Mouse (Mus musculus): Measurements from ENCODE around the gene Npy4r. TPM values are rescaled to one million over a fixed set of nuclear protein-coding genes. Genes with fewer than 3 reads are reported as not detected.

The Npy4r gene
- polyA plus RNA-seq, 1 experiment = not detected

DNA sequence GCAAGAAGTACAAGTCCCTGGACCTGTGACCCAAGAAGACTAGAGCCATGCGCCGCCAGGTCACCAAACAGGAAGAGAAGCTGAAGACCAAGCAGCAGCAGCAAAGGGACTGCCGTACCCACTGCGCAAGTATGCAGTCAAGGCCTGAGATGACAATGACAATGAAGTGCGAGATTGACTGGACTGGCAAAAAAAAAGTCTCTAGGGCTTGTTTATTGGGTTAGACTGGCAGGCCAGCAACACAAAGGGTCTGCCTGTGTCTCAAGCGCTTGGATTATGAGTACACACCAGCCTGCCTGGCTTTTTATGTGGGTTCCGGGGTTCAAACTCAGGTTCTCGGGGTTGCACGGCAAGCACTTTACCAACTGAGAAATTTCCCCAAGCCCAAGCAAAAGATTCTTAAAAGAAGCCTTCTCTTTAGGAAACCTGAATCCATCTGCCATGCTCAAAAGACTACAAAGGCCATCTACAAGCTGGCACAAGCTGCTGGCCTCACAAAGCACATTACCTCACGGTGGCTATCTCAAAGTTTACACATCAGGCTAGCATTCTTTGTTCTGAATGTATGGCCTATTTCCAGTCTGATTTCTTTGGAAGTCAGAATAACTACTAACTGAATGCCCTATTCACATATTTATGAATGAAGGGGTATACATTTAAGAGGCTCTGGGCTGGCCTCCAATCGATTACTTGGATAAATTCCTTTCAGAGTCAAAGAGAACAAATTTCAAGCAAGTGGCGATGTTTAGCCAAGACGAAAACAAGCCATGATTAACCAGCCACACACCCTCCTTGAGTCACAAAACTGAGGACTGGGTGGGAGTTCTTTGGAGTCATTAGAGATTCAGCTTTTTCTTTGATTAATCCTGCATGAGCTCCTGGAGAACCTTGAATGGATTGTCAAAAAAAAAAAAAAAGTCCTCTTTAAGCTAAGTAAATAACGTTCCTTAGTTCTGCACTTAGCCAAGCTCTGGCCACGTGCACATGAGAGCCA lies 12.3 kb downstream of the Npy4r start:
- no peak for TF ChIP-seq GATA1 (IDR thresholded peaks at IDR 0.05; ENCODE audit: low read length)

GRCm38 (mm10) chr14:34135391-34135790 lies 16.9 kb downstream of the Npy4r start:
- no peak for TF ChIP-seq GATA1 (IDR thresholded peaks at IDR 0.05; ENCODE audit: low read length)

DNA sequence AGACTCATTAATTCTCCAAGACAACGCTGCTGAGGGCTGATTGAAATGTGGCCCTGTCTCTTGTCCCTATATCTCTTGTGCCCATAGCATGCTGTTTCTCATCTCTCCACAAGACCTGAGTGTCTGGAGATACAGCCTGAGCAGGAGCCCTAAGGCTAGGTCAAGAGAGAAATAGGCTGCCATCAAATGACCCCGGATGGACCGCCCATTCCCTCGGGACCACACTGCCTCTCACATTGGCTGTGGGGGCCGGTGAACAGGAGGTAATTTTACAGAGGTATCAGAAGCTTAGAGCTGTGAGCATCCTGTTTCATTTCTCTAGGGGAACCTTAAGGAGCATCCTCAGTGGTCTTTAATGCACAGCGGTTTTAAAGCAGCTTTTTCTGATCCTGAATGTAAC lies 21.1 kb downstream of the Npy4r start:
- TF ChIP-seq GATA1 (IDR thresholded peaks at IDR 0.05; ENCODE audit: low read length) = no peak

- TF ChIP-seq GATA1 (IDR thresholded peaks at IDR 0.05; ENCODE audit: low read length) = no peak
Observed at GRCm38 (mm10) chr14:34121691-34122090, 30.6 kb downstream of the Npy4r start.

DNA sequence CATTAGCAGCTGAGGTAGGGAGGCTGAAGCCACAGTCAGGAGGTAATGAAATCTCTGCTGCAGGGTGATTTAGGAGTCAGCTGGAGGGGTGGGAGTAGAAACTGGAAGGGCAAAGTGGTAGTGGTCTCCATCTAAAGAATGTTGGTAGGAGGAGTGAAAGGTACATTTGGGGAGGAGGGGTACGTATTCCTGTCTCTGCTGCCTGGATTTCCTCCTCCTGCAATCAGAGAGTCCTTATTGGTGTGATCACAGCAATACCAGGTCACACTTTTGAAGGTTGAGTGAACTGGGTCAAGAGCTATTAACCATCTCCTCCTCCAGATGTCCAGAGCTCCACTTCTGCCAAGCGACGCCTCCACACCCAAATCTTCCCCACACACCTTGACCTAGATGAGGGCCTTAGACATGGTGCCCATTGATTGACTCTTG lies 31.4 kb downstream of the Npy4r start:
- no peak for TF ChIP-seq GATA1 (IDR thresholded peaks at IDR 0.05; ENCODE audit: low read length)

DNA sequence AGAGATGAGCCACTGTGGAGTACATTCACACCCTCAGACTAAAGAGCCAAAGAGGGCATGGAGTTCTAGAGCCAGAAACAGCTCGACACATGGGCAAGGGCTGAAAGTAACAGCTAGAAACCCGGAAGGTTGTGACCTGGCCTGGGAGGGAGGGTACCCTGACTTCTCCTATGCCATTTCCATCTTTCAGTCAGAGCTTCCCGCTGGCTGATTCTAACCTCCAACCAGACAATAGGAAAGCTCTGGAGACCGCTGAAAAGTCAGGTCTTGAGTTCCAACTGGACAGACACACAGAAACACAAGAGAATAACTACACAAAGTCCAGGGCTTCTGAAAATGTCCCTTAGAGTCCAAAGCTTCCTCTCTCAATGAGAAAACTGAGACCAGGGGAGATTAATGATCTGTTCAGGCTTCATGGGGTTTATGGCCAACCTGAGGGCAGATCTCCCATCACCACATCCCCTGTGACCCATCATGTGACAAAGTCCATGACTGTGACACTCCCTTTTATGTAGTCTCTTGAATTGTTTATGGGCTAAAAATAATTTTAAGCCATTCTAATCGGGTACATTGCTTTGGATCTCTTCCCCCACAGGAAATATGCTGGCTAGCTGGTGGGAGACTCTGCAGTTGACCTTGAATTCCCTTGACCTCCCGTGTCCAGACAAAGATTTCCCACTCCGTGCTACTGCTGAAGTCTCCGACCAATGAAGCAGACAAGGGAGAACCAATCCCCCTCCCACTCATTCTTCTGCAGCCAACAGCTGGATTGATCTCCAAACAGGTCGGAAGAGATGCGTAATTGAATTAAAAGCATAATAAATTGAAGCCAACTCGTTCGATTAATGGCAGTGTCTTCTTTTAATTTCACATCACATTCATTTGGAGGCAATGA lies 32.0 kb downstream of the Npy4r start:
- no peak for TF ChIP-seq GATA1 (IDR thresholded peaks at IDR 0.05; ENCODE audit: low read length)

- no peak for TF ChIP-seq GATA1 (IDR thresholded peaks at IDR 0.05; ENCODE audit: low read length)
Observed at GRCm38 (mm10) chr14:34119046-34119723, 33.1 kb downstream of the Npy4r start.

- no peak for TF ChIP-seq GATA1 (IDR thresholded peaks at IDR 0.05; ENCODE audit: low read length)
Observed at GRCm38 (mm10) chr14:34114311-34114710, 38.0 kb downstream of the Npy4r start.

- no peak for TF ChIP-seq GATA1 (IDR thresholded peaks at IDR 0.05; ENCODE audit: low read length)
Observed at GRCm38 (mm10) chr14:34107594-34107993, 44.7 kb downstream of the Npy4r start.

DNA sequence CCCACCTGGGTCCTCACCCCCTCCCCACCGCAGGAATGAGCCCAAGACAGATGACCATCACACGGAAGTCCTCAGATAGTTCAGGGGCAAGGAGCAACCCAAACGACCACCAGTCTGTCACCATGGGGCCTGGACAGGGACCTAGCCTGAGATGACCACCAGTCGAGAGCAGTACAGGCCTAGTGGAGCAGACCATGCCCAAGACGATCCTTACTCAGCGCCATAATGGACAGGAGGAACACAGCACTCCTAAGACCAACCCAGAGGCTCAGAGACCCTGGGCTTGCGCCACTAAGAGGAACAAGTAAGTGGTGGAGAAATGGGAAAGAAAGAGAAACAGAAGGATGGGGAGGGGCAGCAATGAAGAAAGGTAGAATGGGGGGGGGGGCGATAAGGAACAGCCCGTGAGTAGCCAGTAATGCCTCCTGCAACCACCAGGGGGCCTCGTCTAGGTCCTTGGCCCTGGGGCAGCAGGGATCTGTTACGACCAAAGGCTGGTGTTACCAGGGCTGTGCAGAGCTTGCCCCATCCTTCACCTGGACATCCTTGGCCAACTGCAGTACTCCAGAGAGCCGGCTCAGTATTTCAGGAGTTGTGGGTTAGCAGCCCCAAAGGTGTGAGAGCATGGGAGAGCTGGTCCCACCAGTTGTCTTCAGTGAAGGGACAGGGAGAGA lies 45.8 kb downstream of the Npy4r start:
- no peak for TF ChIP-seq GATA1 (IDR thresholded peaks at IDR 0.05; ENCODE audit: low read length)

- TF ChIP-seq GATA1 (IDR thresholded peaks at IDR 0.05; ENCODE audit: low read length) = no peak
Observed at GRCm38 (mm10) chr14:34104892-34105291, 47.4 kb downstream of the Npy4r start.

- TF ChIP-seq GATA1 (IDR thresholded peaks at IDR 0.05; ENCODE audit: low read length) = no peak
Observed at GRCm38 (mm10) chr14:34103855-34104254, 48.4 kb downstream of the Npy4r start.

DNA sequence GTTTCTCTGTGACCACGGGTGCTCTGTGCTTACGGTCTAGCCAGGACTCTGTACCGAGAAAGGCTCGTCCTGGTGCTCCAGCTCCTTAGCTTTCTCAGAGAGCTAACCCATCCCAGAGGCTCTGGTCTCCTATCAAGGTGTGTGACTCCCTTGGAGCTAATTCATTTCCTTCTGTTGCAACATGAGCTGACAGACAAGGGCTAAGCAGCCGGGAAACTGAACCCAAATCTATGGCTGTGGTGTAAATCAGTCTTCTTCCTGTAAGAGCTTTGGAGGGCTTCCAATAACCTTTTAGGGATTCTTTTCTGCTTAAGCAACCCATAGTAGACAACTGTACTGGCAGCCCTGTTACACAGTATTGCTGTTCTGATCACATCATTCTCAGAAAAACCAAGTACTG lies 49.7 kb downstream of the Npy4r start, which contains the start of gene A630023A22Rik:
TSS of gene A630023A22Rik (minus strand) at position 154 of the 400 bp plus-strand sequence.
- no peak for TF ChIP-seq GATA1 (IDR thresholded peaks at IDR 0.05; ENCODE audit: low read length)

GRCm38 (mm10) chr14:34096161-34096560 lies 56.1 kb downstream of the Npy4r start:
- TF ChIP-seq GATA1 (IDR thresholded peaks at IDR 0.05; ENCODE audit: low read length) = no peak

Other genes starting within 250 kb of the Npy4r start
- not detected in 2 replicates for gene Gdf10, start 228.9 kb downstream of the Npy4r start, polyA plus RNA-seq (2012)
- gene Gdf2, start 211.4 kb downstream of the Npy4r start, polyA plus RNA-seq (2012) = not detected in 2 replicates
- not detected in 2 replicates for gene Rbp3, start 198.5 kb downstream of the Npy4r start, polyA plus RNA-seq (2012)
- not detected in 2 replicates for gene Zfp488, start 173.7 kb downstream of the Npy4r start, polyA plus RNA-seq (2012)
- not detected in 2 replicates for gene Gm30083, start 137.3 kb downstream of the Npy4r start, polyA plus RNA-seq (2012)
- not detected in 2 replicates for gene Gm5460, start 135.7 kb downstream of the Npy4r start, polyA plus RNA-seq (2012)
- not detected in 2 replicates for gene Antxrl, start 99.8 kb downstream of the Npy4r start, polyA plus RNA-seq (2012)
- not detected in 2 replicates for gene Anxa8, start 66.5 kb downstream of the Npy4r start, polyA plus RNA-seq (2012)
- gene A630023A22Rik, start 49.7 kb downstream of the Npy4r start, polyA plus RNA-seq (2012) = not detected in 2 replicates
- not detected in 2 replicates for gene Gprin2, start 49.2 kb upstream of the Npy4r start, polyA plus RNA-seq (2012)
- gene Syt15, start 67.1 kb upstream of the Npy4r start, polyA plus RNA-seq (2012) = not detected in 2 replicates
- 7.0 and 11.6 TPM in 2 replicates for gene Shld2, start 158.0 kb upstream of the Npy4r start, polyA plus RNA-seq (2012)
- gene Glud1, start 158.2 kb upstream of the Npy4r start, polyA plus RNA-seq (2012) = 48.7 and 65.8 TPM in 2 replicates
- gene Fam25c, start 202.9 kb upstream of the Npy4r start, polyA plus RNA-seq (2012) = not detected in 2 replicates
- not detected in 2 replicates for gene Sncg, start 222.3 kb upstream of the Npy4r start, polyA plus RNA-seq (2012)
- 0.01 TPM in 1 of 2 replicates, not detected in the other for gene Mmrn2, start 223.0 kb upstream of the Npy4r start, polyA plus RNA-seq (2012)

Measured in G1E-ER4 (cell line).